ENCODE assay signal across 8 mouse cellular contexts in the genomic region with DNA sequence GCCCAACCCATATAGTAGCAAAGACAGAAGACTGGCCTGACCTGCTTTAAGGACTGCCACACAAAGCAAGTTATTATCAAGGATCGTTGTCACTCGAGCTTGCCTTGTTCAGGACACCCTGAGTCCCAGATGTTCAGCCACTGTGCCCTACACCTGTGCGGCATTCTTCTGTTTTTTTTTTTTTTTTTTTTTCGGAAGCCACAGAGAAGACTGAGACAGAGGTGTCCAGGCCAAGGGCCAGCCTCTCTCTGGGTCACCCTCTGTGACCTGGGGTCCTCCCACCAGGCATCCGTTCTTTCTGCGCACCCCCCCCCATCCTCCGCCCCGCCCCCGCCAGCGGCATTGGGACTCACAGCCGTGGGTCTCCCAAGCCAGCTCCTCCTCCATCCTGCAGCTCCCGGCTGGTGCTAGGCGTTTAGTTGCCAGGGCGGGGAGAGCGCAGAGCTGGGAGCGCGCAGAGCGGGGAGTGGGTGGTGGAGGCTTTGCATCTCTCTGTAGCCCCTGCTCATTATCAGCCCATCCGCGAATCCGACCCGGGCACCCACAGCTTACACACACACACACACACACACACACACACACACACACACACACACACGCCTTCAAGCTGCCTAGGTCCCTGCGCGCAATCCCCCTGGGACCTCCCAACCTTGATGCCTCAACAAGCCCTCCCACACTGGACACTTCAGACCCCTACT. TPM values are rescaled to one million over a fixed set of nuclear protein-coding genes. Genes with fewer than 3 reads are reported as not detected.
DNase-seq lines count a peak whose midpoint lies in the region; ATAC-seq lines count a peak whose summit lies in the region.

A gene (minus strand): TSS at position 387 of the 698 bp plus-strand sequence.

- peak within 1 kb of the TSS; percentile 39 for H3K4me3 ChIP-seq in neural tube, embryonic 15.5 days (replicated peaks)

- peaks cover 26% of the 10 kb centered on the region for H3K4me1 ChIP-seq in neural tube, embryonic 15.5 days

- no peaks in the 10 kb centered on the region for H3K27me3 ChIP-seq in neural tube, embryonic 15.5 days (replicated peaks)

- peak within 1 kb of the TSS; percentile 79 for H3K27ac ChIP-seq in neural tube, embryonic 15.5 days (replicated peaks)

- H3K9me3 ChIP-seq in neural tube, embryonic 15.5 days (replicated peaks) = no peaks in the 10 kb centered on the region

- DNase-seq in kidney, postnatal 4 days = peak; percentile 46 to 60
- DNase-seq in kidney, postnatal 36 days = no peak
- DNase-seq in cerebellum, adult 9-11 months = peak; percentile 61
- DNase-seq in frontal cortex, adult 2 months (ENCODE audit: extremely low spot score in 1 of 2, low spot score in 1 of 2) = peak; percentile 22 to 62
- peak; percentile 34 to 79 for DNase-seq in left cerebral cortex, postnatal 10 days (ENCODE audit: extremely low spot score in 1 of 2, low spot score in 2 of 2)
- no peak for DNase-seq in adipocyte (ENCODE audit: low spot score)

- WGBS in neural tube, embryonic 15.5 days = 9% methylated on average over 21 of the region's 25 CpGs

- H3K4me2 ChIP-seq in neural tube, embryonic 15.5 days = peak within 1 kb of the TSS; percentile 72

- intact Hi-C loops in left cerebral cortex, postnatal 10 days (cut with DNase I) = loop anchor here (5.0 kb wide), 1 partner anchor 142 kb away; no protein-coding TSS in a partner anchor

- no peaks in the 10 kb centered on the region for H3K36me3 ChIP-seq in neural tube, embryonic 15.5 days

- H3K9ac ChIP-seq in neural tube, embryonic 15.5 days (replicated peaks) = peak within 1 kb of the TSS; percentile 52

- peak; percentile 88 for ATAC-seq in neural tube, embryonic 15.5 days (ENCODE audit: low FRiP score)
- no peak for ATAC-seq in inflammation-experienced regulatory T-cells, adult 6 months

RNA-seq across cellular contexts. Expression of the gene that starts here (rescaled TPM):
- 2.3 and 2.4 TPM in 2 replicates for polyA plus RNA-seq in frontal cortex, adult 2 months (2012; rRNA removed)
- total RNA-seq in left cerebral cortex, postnatal 10 days (2021) = 1 to 10 TPM; 2.7 to 3.4 TPM
- polyA plus RNA-seq in neural tube, embryonic 15.5 days (2015; fragmentation: Nextera tagmentation; extraction: Ambion mirVana) = 0.87 and 1.2 TPM in 2 replicates
- polyA plus RNA-seq in inflammation-experienced regulatory T-cells, adult 6 months (2017; shearing (Covaris generic)) = not detected

Comparison
In these comparisons a context has a peak if more than half of its experiments do, and no peak if none do; other contexts are left out.
1. DNase-seq: peak in kidney, postnatal 4 days (2 of 2), cerebellum, adult 9-11 months (single experiment), frontal cortex, adult 2 months (2 of 2) and left cerebral cortex, postnatal 10 days (2 of 2); none in kidney, postnatal 36 days (0 of 2) and adipocyte (single experiment).